Mouse (Mus musculus): Measurements from ENCODE around the gene Slc7a15. TPM values are rescaled to one million over a fixed set of nuclear protein-coding genes. Genes with fewer than 3 reads are reported as not detected.

Gene Slc7a15
- polyA plus RNA-seq, 1 experiment: not detected

DNA sequence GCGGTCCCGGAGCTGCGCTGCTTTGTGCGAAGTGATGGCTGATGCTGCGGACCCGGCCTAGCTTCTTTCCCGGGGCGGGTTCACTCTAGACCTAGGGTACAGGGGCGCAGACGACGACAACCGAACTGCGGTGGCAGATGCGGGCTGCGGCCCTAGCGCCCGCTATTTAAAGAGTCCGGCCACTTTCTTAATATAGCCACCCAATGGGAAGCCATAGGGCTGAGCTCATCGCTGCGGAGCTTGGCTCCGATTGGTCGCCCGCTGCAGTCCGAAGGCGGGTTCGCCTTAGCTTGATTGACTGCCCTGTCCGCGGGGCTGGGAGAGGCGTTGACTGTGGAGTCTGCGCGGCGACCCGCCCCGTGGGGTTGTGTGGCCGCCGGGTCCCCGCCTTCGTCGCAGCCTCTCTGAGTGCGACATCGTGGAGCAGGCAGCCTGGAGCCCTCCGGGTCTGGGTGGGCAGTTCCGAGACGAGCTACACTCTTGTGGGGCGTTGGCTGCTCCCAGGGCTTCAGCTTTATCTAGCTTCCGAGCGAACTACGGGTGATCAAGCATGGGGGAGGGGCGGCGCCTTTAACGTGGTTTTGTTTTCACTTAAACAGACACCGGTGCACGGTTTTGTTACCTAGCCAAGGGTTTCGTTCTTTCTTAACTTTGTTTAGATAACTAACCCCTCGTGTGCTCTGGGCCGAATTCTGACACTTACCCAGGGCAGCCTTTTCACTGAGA is 98.8 kb downstream of the Slc7a15 start, which contains the start of gene Rhob:
Gene Rhob (minus strand): TSS at position 139 of the 726 bp plus-strand sequence.
- WGBS: under 1% methylated on average over 56 of the region's 56 CpGs
- peak within 1 kb of the TSS; percentile 94 for H3K27ac ChIP-seq (ENCODE audit: insufficient read depth, low read length)

DNA sequence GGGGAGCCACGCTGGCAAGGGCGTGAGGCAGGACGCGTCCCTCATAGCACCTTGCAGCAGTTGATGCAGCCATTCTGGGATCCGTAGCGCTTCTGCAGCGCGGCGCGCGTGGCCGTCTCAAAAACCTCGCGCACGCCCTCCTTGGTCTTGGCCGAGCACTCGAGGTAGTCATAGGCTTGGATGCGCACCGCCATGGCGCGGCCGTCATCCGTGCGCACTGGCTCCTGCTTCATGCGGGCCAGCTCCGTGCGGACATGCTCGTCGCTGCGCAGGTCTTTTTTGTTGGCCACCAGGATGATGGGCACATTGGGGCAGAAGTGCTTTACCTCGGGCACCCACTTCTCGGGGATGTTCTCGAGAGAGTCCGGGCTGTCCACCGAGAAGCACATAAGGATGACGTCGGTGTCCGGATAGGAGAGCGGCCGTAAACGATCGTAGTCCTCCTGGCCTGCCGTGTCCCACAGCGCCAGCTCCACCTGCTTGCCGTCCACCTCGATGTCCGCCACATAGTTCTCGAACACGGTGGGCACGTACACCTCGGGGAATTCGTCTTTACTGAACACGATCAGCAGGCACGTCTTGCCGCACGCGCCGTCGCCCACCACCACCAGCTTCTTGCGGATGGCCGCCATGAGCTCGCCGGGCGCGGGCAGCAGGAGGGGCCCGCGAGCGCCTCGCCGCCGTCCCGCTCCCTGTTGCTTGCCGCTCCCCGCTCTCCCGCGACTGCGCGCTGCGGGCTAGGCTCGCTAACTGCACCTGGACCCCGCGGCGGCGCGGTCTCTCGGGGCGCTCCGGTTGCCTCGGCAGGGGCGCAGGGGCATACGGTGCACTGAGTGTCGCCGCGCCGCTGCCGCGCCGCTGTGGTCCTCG is 99.6 kb downstream of the Slc7a15 start:
- Histone ChIP-seq H3K27ac (ENCODE audit: insufficient read depth, low read length) (peak overlapping the region; percentile 94), H3K36me3 (ENCODE audit: control insufficient read depth, insufficient read depth, low read length) (no peaks in the 10 kb centered on the region), H3K4me1 (ENCODE audit: control insufficient read depth, insufficient read depth, insufficient read length) (peaks cover 4% of the 10 kb centered on the region; the same call in 1 of the 2 replicates), H3K27me3 (ENCODE audit: control insufficient read depth, insufficient read depth, low read length) (no peaks in the 10 kb centered on the region), H3K4me3 (ENCODE audit: extremely low read depth, insufficient read depth, insufficient read length) (peak overlapping the region; percentile 80)
- DNase-seq (ENCODE audit: low read depth in 1 of 2, low spot score in 2 of 2): peak; percentile 25 to 35
- under 1% methylated on average over 99 of the region's 99 CpGs for WGBS
- TF ChIP-seq CTCF (IDR thresholded peaks at IDR 0.05; ENCODE audit: extremely low read depth, insufficient read depth, insufficient read length, insufficient replicate concordance) (no peak), POLR2A (IDR thresholded peaks at IDR 0.05; ENCODE audit: low read depth, low read length) (no peak)

More for the DNA sequence above, 98.8 kb downstream of the Slc7a15 start, which contains the start of gene Rhob:
- Histone ChIP-seq H3K36me3 (ENCODE audit: control insufficient read depth, insufficient read depth, low read length) (no peaks in the 10 kb centered on the region), H3K4me1 (ENCODE audit: control insufficient read depth, insufficient read depth, insufficient read length) (peaks cover 4% of the 10 kb centered on the region; the same call in 1 of the 2 replicates), H3K4me3 (ENCODE audit: extremely low read depth, insufficient read depth, insufficient read length) (peak within 1 kb of the TSS; percentile 80), H3K27me3 (ENCODE audit: control insufficient read depth, insufficient read depth, low read length) (no peaks in the 10 kb centered on the region)
- TF ChIP-seq CTCF (IDR thresholded peaks at IDR 0.05; ENCODE audit: extremely low read depth, insufficient read depth, insufficient read length, insufficient replicate concordance) (no peak), POLR2A (IDR thresholded peaks at IDR 0.05; ENCODE audit: low read depth, low read length) (peak; percentile 93)
- DNase-seq (ENCODE audit: low read depth in 1 of 2, low spot score in 2 of 2): peak; percentile 89 to 91

DNA sequence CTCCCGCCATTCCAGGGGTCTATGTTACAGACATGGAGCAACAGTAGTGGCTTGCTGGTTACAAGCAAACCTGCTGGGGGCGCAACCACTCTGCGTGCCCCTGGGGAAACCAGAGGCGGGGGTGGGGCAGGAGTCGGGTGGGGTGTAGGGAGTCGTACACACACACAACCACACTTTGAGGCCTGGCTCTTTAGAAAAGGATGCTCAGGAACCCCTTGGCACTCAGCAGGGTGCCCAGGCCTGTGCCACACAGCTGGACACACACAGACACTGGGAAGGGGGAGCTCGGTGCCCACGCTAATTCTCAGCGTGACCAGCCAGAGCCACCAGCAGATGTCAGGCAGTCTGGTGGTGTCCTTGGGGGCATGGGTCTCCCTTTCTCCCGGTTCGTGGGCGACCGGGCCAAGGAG is 100.3 kb downstream of the Slc7a15 start:
- no peak for DNase-seq (ENCODE audit: low read depth in 1 of 2, low spot score in 2 of 2)

DNA sequence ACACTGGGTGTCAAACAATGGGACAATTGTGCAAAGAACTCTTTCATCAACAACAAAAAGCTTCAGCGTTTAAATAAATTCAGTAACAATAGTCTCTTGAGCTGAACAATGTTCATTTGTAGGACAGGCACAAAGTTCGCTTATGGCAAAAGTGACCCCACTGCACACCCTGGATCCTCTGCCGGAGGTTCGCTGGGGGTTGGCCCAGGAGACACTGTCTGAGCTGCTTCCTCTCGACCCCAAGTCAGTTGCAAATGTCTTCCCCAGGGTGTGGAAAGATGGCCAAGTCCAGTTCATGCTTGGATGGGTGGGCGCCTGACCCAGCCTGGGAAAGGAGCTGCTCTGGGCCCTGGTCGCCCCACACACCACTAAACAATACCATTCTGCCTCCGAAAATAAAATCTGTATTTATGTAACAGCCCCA is 100.7 kb downstream of the Slc7a15 start:
- DNase-seq (ENCODE audit: low read depth in 1 of 2, low spot score in 2 of 2): no peak
- Histone ChIP-seq H3K36me3 (ENCODE audit: control insufficient read depth, insufficient read depth, low read length) (no peaks in the 10 kb centered on the region), H3K27me3 (ENCODE audit: control insufficient read depth, insufficient read depth, low read length) (no peaks in the 10 kb centered on the region), H3K27ac (ENCODE audit: insufficient read depth, low read length) (no peak overlapping the region), H3K4me3 (ENCODE audit: extremely low read depth, insufficient read depth, insufficient read length) (peak overlapping the region; percentile 80), H3K4me1 (ENCODE audit: control insufficient read depth, insufficient read depth, insufficient read length) (peaks cover 4% of the 10 kb centered on the region; the same call in 1 of the 2 replicates)
- TF ChIP-seq POLR2A (IDR thresholded peaks at IDR 0.05; ENCODE audit: low read depth, low read length) (no peak), CTCF (IDR thresholded peaks at IDR 0.05; ENCODE audit: extremely low read depth, insufficient read depth, insufficient read length, insufficient replicate concordance) (no peak)
- WGBS: 42% methylated on average over 8 of the region's 8 CpGs

More for the DNA sequence above, 100.3 kb downstream of the Slc7a15 start:
- Histone ChIP-seq H3K36me3 (ENCODE audit: control insufficient read depth, insufficient read depth, low read length) (no peaks in the 10 kb centered on the region), H3K27me3 (ENCODE audit: control insufficient read depth, insufficient read depth, low read length) (no peaks in the 10 kb centered on the region), H3K4me3 (ENCODE audit: extremely low read depth, insufficient read depth, insufficient read length) (peak overlapping the region; percentile 80), H3K27ac (ENCODE audit: insufficient read depth, low read length) (peak overlapping the region; percentile 94), H3K4me1 (ENCODE audit: control insufficient read depth, insufficient read depth, insufficient read length) (peaks cover 4% of the 10 kb centered on the region; the same call in 1 of the 2 replicates)
- WGBS: 8% methylated on average over 13 of the region's 13 CpGs
- no peak for TF ChIP-seq POLR2A (IDR thresholded peaks at IDR 0.05; ENCODE audit: low read depth, low read length)
- no peak for TF ChIP-seq CTCF (IDR thresholded peaks at IDR 0.05; ENCODE audit: extremely low read depth, insufficient read depth, insufficient read length, insufficient replicate concordance)

DNA sequence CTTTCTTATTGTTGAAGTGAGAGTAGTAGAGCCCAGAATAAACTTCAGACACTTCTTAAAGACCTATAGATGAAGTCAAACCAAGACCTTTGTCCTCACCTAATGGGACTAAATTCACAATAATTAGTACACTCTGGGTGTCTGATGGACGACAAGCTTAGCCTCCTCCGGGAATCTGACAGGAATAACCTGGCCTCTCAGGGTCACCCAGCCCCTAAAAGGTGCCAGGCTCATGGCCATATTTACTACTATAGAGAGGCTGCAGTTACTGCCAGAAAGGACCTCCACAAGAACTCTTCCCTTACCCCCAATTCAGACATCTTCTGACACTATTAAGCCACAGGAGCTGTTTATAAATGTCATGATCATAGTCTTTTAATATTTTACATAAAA is 101.6 kb downstream of the Slc7a15 start:
- no peak for DNase-seq (ENCODE audit: low read depth in 1 of 2, low spot score in 2 of 2)
- H3K4me1 ChIP-seq (ENCODE audit: control insufficient read depth, insufficient read depth, insufficient read length): peaks cover 4% of the 10 kb centered on the region; the same call in 1 of the 2 replicates
- WGBS: 76% methylated on average over 2 of the region's 2 CpGs
- 0 out of 2 replicates have a peak overlapping the region, but pooled peaks have one; percentile 13 for H3K4me3 ChIP-seq (ENCODE audit: extremely low read depth, insufficient read depth, insufficient read length)
- no peak overlapping the region for H3K27ac ChIP-seq (ENCODE audit: insufficient read depth, low read length)
- TF ChIP-seq CTCF (IDR thresholded peaks at IDR 0.05; ENCODE audit: extremely low read depth, insufficient read depth, insufficient read length, insufficient replicate concordance) (no peak), POLR2A (IDR thresholded peaks at IDR 0.05; ENCODE audit: low read depth, low read length) (no peak)
- H3K27me3 ChIP-seq (ENCODE audit: control insufficient read depth, insufficient read depth, low read length): no peaks in the 10 kb centered on the region
- H3K36me3 ChIP-seq (ENCODE audit: control insufficient read depth, insufficient read depth, low read length): no peaks in the 10 kb centered on the region

DNA sequence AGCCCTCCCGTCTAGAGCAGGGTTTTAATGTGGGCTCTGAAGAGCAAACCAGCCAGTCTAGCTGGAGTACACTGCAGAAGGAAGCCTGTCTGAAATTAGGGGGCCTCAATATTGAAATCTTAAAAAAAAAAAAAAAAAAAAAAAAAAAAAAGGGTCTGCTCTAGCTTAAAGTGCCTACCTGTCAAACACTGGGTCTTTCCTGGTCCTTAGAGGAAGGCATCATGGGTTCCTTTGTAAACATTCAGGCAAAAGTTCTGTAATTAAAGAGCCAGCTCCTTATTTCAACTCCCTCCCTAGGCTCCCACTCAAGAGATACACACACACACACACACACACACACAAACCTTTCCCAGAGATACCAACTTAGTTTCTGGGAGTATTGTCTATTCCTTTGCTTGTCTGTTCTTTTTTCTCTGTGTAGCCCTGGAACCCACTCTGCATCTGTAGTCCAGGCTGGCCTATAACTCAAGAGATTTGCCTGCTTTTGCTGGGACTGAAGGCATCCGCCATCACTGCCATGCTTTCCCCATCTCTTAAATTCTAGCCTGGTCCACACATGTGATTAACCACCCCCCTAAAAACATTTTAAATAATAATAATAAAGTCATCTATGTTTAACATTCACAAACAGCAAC is 102.1 kb downstream of the Slc7a15 start:
- no peaks in the 10 kb centered on the region for H3K27me3 ChIP-seq (ENCODE audit: control insufficient read depth, insufficient read depth, low read length)
- TF ChIP-seq CTCF (IDR thresholded peaks at IDR 0.05; ENCODE audit: extremely low read depth, insufficient read depth, insufficient read length, insufficient replicate concordance) (no peak), POLR2A (IDR thresholded peaks at IDR 0.05; ENCODE audit: low read depth, low read length) (no peak)
- peaks cover 4% of the 10 kb centered on the region; the same call in 1 of the 2 replicates for H3K4me1 ChIP-seq (ENCODE audit: control insufficient read depth, insufficient read depth, insufficient read length)
- no peak for DNase-seq (ENCODE audit: low read depth in 1 of 2, low spot score in 2 of 2)
- H3K27ac ChIP-seq (ENCODE audit: insufficient read depth, low read length): no peak overlapping the region
- WGBS: 58% methylated on average over 2 of the region's 2 CpGs
- H3K4me3 ChIP-seq (ENCODE audit: extremely low read depth, insufficient read depth, insufficient read length): no peak overlapping the region
- no peaks in the 10 kb centered on the region for H3K36me3 ChIP-seq (ENCODE audit: control insufficient read depth, insufficient read depth, low read length)

Measured in spleen, adult 2 months (tissue).